Mouse (Mus musculus): Measurements from ENCODE around the gene Cnksr1. TPM values are rescaled to one million over a fixed set of nuclear protein-coding genes. Genes with fewer than 3 reads are reported as not detected.
A peak's percentile ranks its signal among the peaks of the same experiment; 100 is the strongest.

Cnksr1 gene
- polyA plus RNA-seq, 1 experiment from 2014 or later, result 1.3 TPM

- Histone ChIP-seq H3K4me1 (peaks cover 81% of the 10 kb centered on the region), H3K27me3 (replicated peaks) (peaks cover 77% of the 10 kb centered on the region), H3K9me3 (no peaks in the 10 kb centered on the region), H3K36me3 (no peaks in the 10 kb centered on the region), H3K9ac (peak overlapping the region; percentile 77), H3K27ac (replicated peaks) (peak overlapping the region; percentile 58; the same call in 1 of the 2 replicates), H3K4me3 (peak overlapping the region; percentile 60), H3K4me2 (peak overlapping the region; percentile 96)
- no peak for ATAC-seq (ENCODE audit: extremely low read depth, insufficient number of reproducible peaks, low FRiP score, low TSS enrichment)
- 17% methylated on average over 22 of the region's 22 CpGs for WGBS
These were observed 14.1 kb upstream of the Cnksr1 start for GRCm38 (mm10) chr4:134252131-134252910.

- ATAC-seq (ENCODE audit: extremely low read depth, insufficient number of reproducible peaks, low FRiP score, low TSS enrichment), result no peak
- H3K27ac ChIP-seq (replicated peaks), result no peak overlapping the region
These were observed 13.3 kb upstream of the Cnksr1 start for GRCm38 (mm10) chr4:134251241-134252130.

GRCm38 (mm10) chr4:134250930-134251240 lies 12.7 kb upstream of the Cnksr1 start:
- no peaks in the 10 kb centered on the region for H3K36me3 ChIP-seq
- peak overlapping the region; percentile 77 for H3K9ac ChIP-seq
- H3K27ac ChIP-seq (replicated peaks), result no peak overlapping the region
- peak overlapping the region; percentile 60 for H3K4me3 ChIP-seq
- peaks cover 67% of the 10 kb centered on the region for H3K4me1 ChIP-seq
- H3K4me2 ChIP-seq, result peak overlapping the region; percentile 96
- no peaks in the 10 kb centered on the region for H3K9me3 ChIP-seq
- WGBS, result 15% methylated on average over 10 of the region's 10 CpGs
- H3K27me3 ChIP-seq (replicated peaks), result peaks cover 91% of the 10 kb centered on the region
- ATAC-seq (ENCODE audit: extremely low read depth, insufficient number of reproducible peaks, low FRiP score, low TSS enrichment), result no peak

More at GRCm38 (mm10) chr4:134251241-134252130, 13.3 kb upstream of the Cnksr1 start:
- 1% methylated on average over 90 of the region's 91 CpGs for WGBS
- H3K4me3 ChIP-seq, result peak overlapping the region; percentile 60
- H3K4me1 ChIP-seq, result peaks cover 72% of the 10 kb centered on the region
- no peaks in the 10 kb centered on the region for H3K36me3 ChIP-seq
- H3K4me2 ChIP-seq, result peak overlapping the region; percentile 96
- H3K27me3 ChIP-seq (replicated peaks), result peaks cover 86% of the 10 kb centered on the region
- peak overlapping the region; percentile 77 for H3K9ac ChIP-seq
- no peaks in the 10 kb centered on the region for H3K9me3 ChIP-seq

GRCm38 (mm10) chr4:134250116-134250929 lies 12.1 kb upstream of the Cnksr1 start:
- H3K4me1 ChIP-seq, result peaks cover 65% of the 10 kb centered on the region
- no peaks in the 10 kb centered on the region for H3K36me3 ChIP-seq
- H3K9ac ChIP-seq, result peak overlapping the region; percentile 77
- no peaks in the 10 kb centered on the region for H3K9me3 ChIP-seq
- no peak for ATAC-seq (ENCODE audit: extremely low read depth, insufficient number of reproducible peaks, low FRiP score, low TSS enrichment)
- H3K4me3 ChIP-seq, result peak overlapping the region; percentile 60
- H3K27me3 ChIP-seq (replicated peaks), result peaks cover 91% of the 10 kb centered on the region
- no peak overlapping the region for H3K27ac ChIP-seq (replicated peaks)
- WGBS, result 12% methylated on average over 27 of the region's 27 CpGs
- peak overlapping the region; percentile 96 for H3K4me2 ChIP-seq

- WGBS, result under 1% methylated on average over 30 of the region's 30 CpGs
- no peak for ATAC-seq (ENCODE audit: extremely low read depth, insufficient number of reproducible peaks, low FRiP score, low TSS enrichment)
- H3K9ac ChIP-seq, result peak overlapping the region; percentile 76
- peaks cover 85% of the 10 kb centered on the region for H3K27me3 ChIP-seq (replicated peaks)
- H3K27ac ChIP-seq (replicated peaks), result no peak overlapping the region
- peaks cover 62% of the 10 kb centered on the region for H3K4me1 ChIP-seq
- H3K4me3 ChIP-seq, result peak overlapping the region; percentile 60
- H3K36me3 ChIP-seq, result no peaks in the 10 kb centered on the region
- H3K9me3 ChIP-seq, result no peaks in the 10 kb centered on the region
- H3K4me2 ChIP-seq, result peak overlapping the region; percentile 96
These were observed 11.5 kb upstream of the Cnksr1 start for GRCm38 (mm10) chr4:134249651-134250050.

GRCm38 (mm10) chr4:134246719-134247258 lies 8.6 kb upstream of the Cnksr1 start, which contains the start of gene Gm30191:
TSS of gene Gm30191 (plus strand) at chr4:134246935.
- H3K4me3 ChIP-seq, result peak within 1 kb of the TSS; percentile 79
- peak within 1 kb of the TSS; percentile 88 for H3K9ac ChIP-seq
- H3K4me2 ChIP-seq, result peak within 1 kb of the TSS; percentile 98
- no peaks in the 10 kb centered on the region for H3K9me3 ChIP-seq
- H3K27me3 ChIP-seq (replicated peaks), result peaks cover 59% of the 10 kb centered on the region
- H3K4me1 ChIP-seq, result peaks cover 42% of the 10 kb centered on the region
- no peaks in the 10 kb centered on the region for H3K36me3 ChIP-seq
- ATAC-seq (ENCODE audit: extremely low read depth, insufficient number of reproducible peaks, low FRiP score, low TSS enrichment), result no peak
- H3K27ac ChIP-seq (replicated peaks), result no peak within 1 kb of the TSS
- WGBS, result 62% methylated on average over 7 of the region's 7 CpGs

GRCm38 (mm10) chr4:134246256-134246655 lies 8.1 kb upstream of the Cnksr1 start:
- ATAC-seq (ENCODE audit: extremely low read depth, insufficient number of reproducible peaks, low FRiP score, low TSS enrichment), result no peak
- no peaks in the 10 kb centered on the region for H3K9me3 ChIP-seq
- no peak overlapping the region for H3K9ac ChIP-seq
- H3K27ac ChIP-seq (replicated peaks), result no peak overlapping the region
- H3K4me2 ChIP-seq, result no peak overlapping the region
- 53% methylated on average over 4 of the region's 4 CpGs for WGBS
- peaks cover 53% of the 10 kb centered on the region for H3K27me3 ChIP-seq (replicated peaks)
- H3K4me1 ChIP-seq, result peaks cover 37% of the 10 kb centered on the region
- no peak overlapping the region for H3K4me3 ChIP-seq
- no peaks in the 10 kb centered on the region for H3K36me3 ChIP-seq

- Histone ChIP-seq H3K27ac (replicated peaks) (no peak within 1 kb of the TSS), H3K36me3 (no peaks in the 10 kb centered on the region), H3K27me3 (replicated peaks) (peaks cover 44% of the 10 kb centered on the region), H3K9me3 (no peaks in the 10 kb centered on the region), H3K4me1 (peaks cover 27% of the 10 kb centered on the region), H3K4me3 (peak within 1 kb of the TSS; percentile 79), H3K4me2 (peak within 1 kb of the TSS; percentile 98), H3K9ac (peak within 1 kb of the TSS; percentile 88)
- peak; percentile 80 for ATAC-seq (ENCODE audit: extremely low read depth, insufficient number of reproducible peaks, low FRiP score, low TSS enrichment)
- under 1% methylated on average over 60 of the region's 60 CpGs for WGBS
These were observed 7.1 kb upstream of the Cnksr1 start, which contains the start of gene Zfp593 for GRCm38 (mm10) chr4:134245148-134245843. TSS of gene Zfp593 (minus strand) at chr4:134245592.

- no peaks in the 10 kb centered on the region for H3K9me3 ChIP-seq
- no peak within 1 kb of the TSS for H3K27ac ChIP-seq (replicated peaks)
- H3K4me1 ChIP-seq, result peaks cover 20% of the 10 kb centered on the region
- peaks cover 29% of the 10 kb centered on the region for H3K27me3 ChIP-seq (replicated peaks)
- no peak for ATAC-seq (ENCODE audit: extremely low read depth, insufficient number of reproducible peaks, low FRiP score, low TSS enrichment)
- H3K36me3 ChIP-seq, result no peaks in the 10 kb centered on the region
- H3K4me2 ChIP-seq, result peak within 1 kb of the TSS; percentile 98
- 87% methylated on average over 17 of the region's 17 CpGs for WGBS
- H3K4me3 ChIP-seq, result peak within 1 kb of the TSS; percentile 79
- H3K9ac ChIP-seq, result peak within 1 kb of the TSS; percentile 88
These were observed 5.5 kb upstream of the Cnksr1 start, which contains the start of gene E130218I03Rik for GRCm38 (mm10) chr4:134243516-134244250. TSS of gene E130218I03Rik (plus strand) at chr4:134243662.

Data from heart, embryonic 13.5 days (tissue).